Mouse (Mus musculus) heart, adult 2 months (tissue): ENCODE data around the gene Traf4.

Source experiments
- CTCF ChIP-seq: fragments of 200-600 bp; IDR thresholded peaks from 2 replicates; pipeline ENCODE4 v1.8.1; 2022; ENCODE audit warnings: antibody characterized with exemption, mild to moderate bottlenecking, moderate library complexity
- EP300 ChIP-seq: fragments of 200-500 bp; IDR thresholded peaks from 2 replicates; pipeline ENCODE4 v1.6.1; 2011; ENCODE audit warnings: low read depth, low read length, control low read depth; ENCODE audit not compliant: insufficient read depth
- POLR2A ChIP-seq: fragments of 200-500 bp; IDR thresholded peaks from 2 replicates; pipeline ENCODE4 v1.6.1; 2011; ENCODE audit warnings: mild to moderate bottlenecking, low read depth, low read length, control low read depth; ENCODE audit not compliant: insufficient read depth

- TF ChIP-seq CTCF: no peak
- TF ChIP-seq EP300: no peak
- no peak for TF ChIP-seq POLR2A
These were observed 44.5 kb upstream of the Traf4 start for GRCm38 (mm10) chr11:78209886-78210285.
